Mouse (Mus musculus) layer of hippocampus, adult 18-20 months (tissue): ENCODE results near the gene Ccdc62. TPM values are rescaled to one million over a fixed set of nuclear protein-coding genes. Genes with fewer than 3 reads are reported as not detected.

Experiments used
- DNase-seq, 2 experiments: peaks; one replicate each; pipeline ENCODE4 v3.0.0; 2022; ENCODE audit warnings: low spot score in 2 of 2
- total RNA-seq, 2 experiments: library from RNA; stranded (reverse); gene quantifications; 2 replicates each; pipeline ENCODE4 v1.2.3; 2021

Ccdc62 gene
- total RNA-seq, 2 experiments from 2014 or later, result 1.3 to 2.4 TPM

DNA sequence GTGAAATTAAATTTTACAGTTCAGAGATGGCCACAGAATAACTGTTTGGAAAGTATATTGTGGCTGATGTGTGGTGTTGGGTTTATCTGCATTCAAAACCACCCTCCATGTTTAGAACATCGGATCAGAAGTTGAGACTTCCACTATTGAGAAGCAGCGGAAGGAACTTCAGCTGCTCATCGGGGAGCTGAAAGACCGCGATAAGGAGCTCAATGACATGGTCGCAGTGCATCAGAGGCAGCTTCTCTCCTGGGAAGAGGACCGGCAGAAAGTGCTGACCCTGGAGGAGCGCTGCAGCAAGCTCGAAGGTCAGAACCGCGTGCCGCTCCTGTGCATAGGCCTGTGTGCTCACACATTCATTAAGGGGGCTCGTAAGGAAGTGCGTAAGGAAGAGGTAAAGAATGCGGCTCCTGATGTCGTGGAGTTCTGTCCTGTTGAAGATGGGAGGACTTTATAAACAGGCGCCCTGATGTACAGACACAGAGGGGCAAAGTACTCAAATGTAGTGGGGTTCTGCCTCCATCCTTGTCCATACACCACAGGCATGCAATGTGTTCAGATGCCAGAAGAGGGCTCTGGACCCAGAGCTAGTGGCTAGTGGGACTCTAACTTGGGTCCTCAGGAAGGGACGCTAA lies 3.6 kb downstream of the Ccdc62 start:
- no peak for DNase-seq

DNA sequence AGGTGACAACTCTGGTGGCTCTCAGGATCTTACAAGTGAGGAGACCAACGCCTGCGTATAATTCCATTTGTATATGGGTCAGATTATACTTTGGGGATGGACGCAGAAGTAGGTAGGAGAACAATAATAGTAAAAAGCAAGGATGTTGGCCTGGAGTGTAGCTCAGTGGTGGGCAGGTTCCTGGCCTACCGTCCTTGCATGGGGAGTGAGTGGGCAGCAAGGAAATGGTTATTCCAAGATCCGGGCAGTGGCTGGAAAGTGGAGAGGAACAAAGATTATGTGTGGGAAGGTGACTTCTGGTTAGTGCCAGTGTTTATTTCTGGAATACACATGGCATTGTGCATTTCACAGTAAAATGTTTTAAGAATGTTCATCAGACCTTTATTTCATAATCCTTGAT lies 5.5 kb downstream of the Ccdc62 start:
- DNase-seq, result no peak

DNA sequence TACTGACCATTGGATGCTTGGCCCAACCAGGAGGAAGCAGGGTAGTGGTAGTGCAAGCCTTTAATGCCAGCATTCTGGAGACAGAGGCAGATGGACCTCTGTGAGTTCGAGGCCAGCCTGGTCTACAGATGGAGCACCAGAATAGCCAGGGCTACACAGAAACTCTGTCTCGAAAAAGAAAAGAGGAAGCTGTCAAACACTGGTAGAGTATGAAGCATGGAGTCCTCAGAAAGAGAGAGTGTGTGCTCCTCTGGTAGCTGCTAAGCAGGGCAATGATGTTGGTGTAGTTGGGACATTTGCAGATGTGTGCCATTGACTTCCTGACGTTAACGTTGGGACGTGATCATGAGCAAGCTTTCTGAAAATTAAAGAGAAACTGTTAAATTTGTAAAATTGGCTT lies 8.0 kb downstream of the Ccdc62 start:
- no peak for DNase-seq

DNA sequence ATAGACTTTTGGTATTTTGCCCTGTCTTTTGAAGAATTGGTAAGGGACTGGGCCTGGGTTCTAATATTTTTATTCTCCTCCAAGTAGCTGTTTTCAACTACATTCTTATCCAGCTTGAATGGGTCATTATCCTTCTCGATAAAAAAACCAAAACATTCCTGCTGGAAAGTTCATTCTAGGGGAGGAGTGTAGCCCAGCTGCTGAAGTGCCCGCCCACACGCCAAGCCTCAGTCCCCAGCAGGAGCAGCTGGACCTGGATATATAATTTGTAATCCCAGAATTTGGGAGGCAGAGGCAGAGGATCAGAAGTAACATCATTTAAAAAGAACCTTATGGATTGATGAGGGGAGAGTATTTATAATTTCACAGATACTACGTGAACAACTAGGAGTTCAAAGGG lies 16.1 kb downstream of the Ccdc62 start:
- no peak for DNase-seq

DNA sequence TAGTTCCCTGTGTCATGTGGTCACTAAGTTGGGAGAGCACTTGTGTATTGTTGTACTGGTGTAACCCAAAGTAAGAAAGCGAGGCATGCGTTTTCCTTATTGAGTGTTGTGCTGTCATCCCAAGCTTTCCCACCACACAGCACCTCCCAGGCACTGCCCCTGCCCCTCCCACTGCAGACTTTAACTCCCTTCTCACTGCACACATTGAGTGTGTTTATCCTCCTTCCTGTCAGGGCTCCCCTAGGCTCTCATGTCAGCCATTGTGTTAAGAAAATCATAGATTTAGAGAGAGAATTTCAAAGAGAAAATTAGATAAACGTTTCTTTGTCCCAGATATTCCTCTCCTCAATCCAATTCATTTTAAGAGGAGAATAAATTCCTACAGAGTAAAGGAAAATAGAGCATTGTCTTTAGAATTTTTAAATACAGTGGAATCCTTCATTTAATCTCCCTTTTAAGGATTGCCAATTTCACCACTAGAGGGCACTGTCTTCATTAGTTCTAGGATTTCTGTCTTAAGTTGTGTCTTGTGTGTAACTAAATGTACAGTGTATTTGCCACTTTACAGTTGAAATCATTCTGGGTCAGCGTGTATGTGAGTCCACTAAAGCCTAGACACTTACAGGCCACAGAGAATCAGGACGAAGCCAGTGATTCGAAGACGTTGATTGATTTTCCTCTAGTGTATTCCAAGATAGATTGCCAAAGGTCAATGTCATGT lies 16.7 kb downstream of the Ccdc62 start:
- DNase-seq, result peak in 1 of 2 experiments; percentile 71

DNA sequence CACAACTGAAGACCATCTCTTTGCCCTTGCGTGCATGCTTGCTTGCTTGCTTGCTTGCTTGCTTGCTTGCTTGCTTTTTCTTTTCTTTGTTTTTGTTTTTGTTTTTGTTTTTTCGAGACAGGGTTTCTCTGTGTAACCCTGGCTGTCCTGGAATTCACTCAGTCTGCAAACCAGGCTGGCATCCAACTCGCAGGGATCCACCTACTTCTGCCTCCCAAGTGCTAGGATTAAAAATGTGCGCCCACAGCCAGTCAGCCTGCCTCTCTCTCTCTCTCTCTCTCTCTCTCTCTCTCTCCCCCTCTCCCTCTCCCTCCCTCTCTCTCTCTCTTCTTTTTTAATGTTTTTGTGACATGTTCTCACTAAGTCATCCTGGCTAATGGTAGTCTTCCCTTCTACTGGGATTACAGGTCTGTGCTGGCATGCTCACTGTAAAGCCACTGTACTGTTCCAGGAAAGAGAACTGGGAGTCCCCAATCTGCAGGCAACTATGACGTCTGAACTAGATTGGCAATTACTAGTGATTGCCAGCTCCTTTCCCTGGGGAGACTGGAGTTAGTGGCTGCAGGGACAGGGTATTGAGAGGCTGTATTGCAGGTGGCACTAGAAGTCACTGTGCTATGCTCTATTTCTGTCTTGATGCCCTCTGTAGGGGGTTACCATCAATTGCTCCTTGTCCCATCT lies 22.0 kb downstream of the Ccdc62 start:
- peak in 1 of 2 experiments; percentile 77 for DNase-seq

DNA sequence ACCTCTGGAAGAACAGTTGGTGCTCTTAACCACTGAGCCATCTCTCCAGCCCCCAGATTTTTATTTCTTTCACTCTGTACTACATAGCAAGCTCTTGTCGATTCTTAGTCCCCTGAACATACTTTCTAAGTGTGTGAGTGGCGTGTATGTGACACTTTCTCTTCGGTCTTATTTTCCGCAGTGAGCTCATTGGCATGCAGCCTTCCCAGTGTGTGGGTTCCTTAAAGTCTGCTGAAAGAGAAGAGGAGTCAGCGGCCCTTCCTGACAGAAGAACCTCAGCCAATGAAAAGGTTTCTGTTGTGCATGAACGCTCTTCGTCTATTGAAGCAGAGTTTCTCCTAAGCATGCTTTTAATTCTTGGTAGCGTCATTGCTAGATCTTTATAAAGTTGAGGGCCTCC lies 26.7 kb downstream of the Ccdc62 start:
- no peak for DNase-seq

DNA sequence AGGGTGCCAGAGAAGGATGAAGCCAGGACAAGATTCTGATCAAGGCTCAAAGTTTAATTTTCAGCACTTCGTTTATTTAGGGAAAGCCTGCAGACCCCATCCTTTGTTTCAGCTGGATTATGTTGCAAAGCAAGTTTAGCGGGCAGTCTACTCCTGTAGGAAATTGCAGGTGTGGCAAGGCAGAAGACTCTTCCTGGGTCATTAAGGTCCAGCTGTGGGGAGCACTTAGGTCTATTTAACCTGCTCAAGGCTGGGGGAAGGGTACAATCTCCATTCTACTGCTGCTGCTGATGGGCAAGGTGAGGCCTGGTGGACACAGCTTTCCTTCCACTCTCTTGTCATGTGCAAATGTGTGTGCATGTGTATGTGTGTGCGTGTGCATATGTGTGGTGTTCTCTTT lies 28.5 kb downstream of the Ccdc62 start:
- DNase-seq, result no peak

DNA sequence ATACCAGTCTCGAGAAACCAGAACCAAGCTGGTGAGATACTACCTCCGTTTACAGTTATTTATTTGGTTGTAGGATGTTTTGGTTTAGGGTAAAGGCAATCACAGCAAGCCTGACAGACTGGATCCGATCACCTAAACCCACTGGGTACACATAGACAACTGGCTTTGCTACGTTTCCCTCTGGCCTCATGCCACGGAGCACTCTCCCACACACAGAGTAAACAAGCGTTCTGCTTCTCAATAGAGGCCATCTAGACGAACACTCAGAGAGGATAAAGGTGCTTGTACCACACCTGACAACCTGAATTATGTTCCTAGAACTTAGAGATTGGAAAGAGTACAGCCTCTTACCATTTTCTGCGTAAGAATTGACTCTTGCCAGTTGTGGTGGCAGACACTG lies 29.6 kb downstream of the Ccdc62 start:
- no peak for DNase-seq

DNA sequence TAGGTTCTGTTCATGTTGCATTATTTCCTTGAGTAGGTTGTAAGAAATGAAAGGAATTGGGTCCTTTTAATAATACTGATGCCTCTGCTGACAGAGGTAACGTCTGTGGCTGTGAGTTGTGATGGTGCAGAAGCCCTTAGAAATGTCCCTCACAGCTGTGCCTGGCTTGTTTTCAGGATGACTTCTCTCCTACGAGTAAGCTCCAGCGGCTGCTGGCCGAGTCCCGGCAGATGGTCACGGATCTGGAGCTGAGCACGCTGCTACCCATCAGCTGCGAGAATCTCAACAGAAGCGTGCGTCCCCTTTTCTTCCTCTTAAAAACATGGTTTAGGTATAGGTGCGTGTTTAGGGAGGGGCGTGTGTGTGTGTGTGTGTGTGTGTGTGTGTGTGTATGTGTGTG lies 30.6 kb downstream of the Ccdc62 start:
- no peak for DNase-seq

DNA sequence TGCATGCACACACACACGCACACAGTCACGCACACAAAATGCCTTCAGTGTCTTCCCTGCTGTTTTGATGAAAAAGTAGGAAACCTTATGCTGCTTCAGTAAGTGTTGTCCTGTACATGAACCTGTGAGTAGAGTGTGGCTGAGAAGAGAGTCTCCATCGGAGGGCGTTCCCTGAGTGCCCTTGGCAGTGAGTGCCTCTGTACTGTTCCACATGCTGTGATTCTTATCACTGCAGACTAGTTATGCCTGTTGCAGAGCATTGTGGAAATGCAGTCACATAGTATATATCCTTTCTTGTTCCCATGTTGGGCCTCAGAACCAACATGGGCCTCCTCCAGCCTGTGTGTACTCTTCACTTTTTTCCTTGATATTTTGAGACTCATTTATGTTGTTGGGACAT lies 33.7 kb downstream of the Ccdc62 start:
- DNase-seq, result no peak

DNA sequence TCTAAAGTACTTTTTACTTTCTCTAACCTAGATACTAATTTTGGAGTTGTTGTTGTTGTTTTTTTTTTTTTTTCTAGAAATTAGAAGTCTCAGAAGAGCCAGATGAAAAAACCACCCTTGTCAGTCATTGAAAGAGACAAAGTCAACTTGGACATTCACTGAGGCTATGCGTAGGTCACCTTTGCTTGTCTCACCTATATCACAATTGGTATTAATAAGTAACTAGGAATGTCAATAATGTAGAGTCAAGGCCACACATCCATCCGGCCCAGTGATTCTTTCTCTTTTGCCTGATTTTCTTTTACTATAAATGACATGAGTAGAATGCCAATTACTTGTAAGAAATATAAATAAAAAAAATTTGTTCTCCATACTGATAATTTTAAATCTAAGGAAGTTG lies 36.3 kb downstream of the Ccdc62 start:
- no peak for DNase-seq

DNA sequence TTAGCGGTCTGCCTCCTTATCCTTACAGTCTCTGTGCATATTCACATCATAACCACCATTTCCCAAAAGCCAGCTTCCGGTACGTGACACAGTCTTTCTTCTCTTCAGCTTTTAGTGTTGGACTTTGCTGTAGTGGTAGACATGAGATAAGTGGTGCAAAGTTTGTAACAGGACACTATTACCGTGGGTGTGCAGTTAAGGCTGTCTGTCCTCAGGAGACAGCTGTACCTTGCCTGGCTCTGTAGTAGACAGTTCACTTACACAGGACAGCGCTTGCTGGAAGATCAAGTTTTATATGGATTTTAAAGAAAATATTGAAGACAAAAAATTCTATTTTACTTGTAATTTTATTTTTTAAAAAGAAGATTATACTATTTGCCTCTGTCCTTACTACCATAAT lies 38.0 kb downstream of the Ccdc62 start:
- DNase-seq, result no peak

DNA sequence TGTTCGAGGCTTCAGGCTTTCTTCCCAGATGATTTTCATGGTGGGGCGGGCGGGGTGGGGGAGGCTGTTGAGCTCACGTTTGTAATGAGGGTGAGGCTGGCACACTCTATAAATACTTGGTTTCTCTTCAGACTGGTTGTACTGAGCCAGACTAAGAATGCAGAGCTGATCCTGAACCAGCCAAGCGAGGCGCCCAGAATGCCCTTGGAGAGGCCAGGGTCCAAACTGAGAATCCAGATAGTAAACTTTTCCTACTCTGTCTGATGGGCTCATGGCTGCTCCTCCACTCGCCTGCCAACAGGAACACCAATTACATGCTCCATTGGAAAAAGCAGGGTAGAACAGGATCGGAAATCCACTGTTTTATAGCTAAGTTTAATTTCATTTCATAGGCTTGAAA lies 38.7 kb downstream of the Ccdc62 start:
- no peak for DNase-seq

DNA sequence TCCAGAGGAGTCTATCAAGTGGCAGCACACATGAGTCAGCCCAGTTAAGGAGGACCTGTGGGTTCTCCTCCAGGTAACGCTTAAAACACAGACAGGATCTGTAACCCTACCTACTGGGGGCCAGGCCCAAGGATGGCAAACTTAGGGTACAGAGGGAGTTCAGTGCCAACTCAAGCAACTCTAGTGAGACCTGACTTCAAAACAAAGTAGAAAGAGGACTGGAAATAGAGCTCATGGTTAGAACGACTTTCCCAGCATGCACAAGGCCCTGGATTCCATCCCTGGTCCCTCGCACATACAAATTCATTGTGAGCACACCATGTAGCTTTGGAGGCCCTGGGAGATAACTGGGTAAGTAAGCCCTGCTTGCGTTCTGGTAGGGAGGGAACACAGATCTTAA lies 40.1 kb downstream of the Ccdc62 start:
- DNase-seq, result no peak

DNA sequence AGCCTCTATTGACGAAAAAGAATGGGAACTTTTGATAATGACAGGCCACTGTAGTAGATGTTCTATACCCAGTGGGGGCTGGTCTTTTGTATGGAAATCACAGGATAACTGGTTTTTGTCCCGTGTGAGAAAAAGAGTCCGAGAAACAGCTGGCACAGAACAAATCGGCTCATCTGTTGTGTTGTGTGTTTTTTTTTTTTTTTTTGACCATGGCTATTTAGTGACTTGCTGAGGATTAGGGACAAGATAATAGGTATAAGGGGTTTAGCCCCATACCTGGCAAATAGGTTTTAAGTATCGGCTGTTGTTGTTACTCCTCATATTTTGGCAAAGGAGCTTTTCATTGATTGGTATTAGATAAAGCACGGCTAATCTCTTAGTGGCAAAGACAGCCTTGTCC lies 42.0 kb downstream of the Ccdc62 start:
- DNase-seq, result no peak

DNA sequence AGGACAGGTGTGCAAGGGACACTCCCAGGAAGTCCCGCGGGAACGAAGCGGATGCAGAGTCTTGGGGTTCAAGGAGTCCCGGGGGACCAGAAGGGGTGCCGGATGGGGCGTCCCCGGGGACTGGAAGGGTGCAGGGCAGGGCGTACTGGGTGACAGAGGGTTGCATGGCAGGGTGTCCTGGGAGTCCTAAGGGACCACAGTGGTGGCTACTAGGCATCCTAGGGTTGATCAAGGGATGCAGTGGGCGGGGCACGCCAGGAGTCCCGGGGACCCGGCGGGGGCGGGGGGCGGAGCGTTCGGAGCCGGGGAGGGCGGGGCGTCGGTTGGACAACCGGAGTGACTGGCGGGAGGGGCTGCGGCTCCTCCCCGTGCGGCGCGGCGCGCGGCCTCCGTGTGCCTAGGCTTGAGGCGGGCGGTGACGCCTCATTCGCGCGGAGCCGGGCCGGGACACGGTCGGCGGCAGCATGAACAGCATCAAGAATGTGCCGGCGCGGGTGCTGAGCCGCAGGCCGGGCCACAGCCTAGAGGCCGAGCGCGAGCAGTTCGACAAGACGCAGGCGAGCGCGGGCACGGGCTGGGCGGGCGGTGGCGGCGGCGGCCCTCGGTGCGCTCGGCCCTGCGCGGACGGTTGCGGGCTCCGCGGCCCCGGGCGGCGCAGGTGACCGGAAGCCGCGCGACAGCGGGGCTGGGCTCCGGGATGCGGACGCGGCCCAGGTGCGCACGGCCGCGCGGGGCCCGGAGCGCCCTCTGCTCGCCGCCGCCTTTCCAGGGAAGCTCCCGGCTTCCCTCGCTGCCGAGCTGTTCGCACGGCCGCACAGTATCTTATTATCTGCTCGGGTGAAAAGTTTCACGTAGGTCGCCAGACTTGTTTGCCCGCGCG lies 43.1 kb downstream of the Ccdc62 start, which contains the start of gene Hip1r:
Gene Hip1r (plus strand): TSS at position 330 of the 880 bp plus-strand sequence.
- DNase-seq, result peak; percentile 45 to 74

DNA sequence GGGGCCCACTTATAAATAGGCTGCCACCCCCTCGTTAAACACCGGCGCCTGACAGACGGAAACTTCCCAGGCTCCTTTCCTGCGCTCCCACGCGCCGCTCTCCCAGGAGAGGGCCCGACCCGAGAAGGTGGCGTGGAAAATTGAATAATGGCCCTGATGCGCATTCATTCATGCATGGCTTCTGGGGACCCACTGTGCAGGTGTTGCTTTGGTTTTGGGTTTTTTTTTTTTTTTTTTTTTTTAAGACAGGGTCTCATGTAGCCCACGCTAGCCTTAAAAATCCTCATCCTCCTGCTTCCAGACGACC lies 43.7 kb downstream of the Ccdc62 start:
- no peak for DNase-seq

DNA sequence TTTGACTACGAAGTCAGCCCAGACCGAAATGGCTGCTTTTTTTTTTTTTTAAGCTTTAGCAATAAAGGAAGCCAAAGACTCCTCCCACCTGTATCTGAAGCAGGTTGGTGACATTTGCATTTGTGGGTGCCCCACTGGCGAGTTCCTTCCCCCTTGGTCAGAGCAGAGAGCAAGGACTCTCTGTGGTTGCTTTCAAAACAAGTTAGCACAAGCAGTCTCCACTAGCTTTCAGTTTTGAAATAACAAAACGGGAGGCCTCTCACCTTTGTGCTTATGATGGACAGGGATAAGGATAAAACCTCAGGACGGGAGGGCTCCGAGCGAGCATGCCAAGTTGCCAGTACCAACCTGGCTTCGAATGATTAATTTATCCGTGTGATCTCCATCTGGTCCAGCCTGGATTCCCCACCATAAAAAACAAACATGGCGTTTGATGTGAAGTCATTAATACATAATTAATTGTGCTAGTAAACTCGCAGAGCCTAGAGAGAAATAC lies 44.2 kb downstream of the Ccdc62 start:
- DNase-seq, result no peak

DNA sequence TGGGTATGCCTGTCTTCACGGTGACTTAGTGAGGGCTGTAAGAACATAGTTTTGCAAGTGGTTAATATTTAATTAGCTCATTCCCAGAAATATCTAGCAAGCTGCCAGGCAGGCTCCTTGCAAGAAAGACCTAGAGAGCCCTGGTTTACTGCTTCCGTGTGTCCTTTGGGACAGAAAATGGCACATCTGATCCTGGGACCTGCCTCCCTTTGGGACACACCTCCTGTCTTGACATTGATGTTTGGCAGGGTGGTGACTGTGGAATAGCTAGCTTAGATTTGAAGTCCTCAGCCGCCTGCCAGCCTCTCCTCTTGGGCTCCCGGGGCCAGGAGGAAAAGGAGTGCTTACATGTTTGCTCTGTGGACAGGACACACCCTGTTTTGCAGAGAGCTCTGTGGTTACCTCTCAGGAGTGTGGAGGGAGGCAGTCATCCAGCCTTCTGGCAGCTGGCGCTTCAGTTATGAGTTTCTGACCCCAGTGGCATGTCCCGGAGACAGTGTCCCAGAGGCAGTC lies 45.2 kb downstream of the Ccdc62 start:
- no peak for DNase-seq

DNA sequence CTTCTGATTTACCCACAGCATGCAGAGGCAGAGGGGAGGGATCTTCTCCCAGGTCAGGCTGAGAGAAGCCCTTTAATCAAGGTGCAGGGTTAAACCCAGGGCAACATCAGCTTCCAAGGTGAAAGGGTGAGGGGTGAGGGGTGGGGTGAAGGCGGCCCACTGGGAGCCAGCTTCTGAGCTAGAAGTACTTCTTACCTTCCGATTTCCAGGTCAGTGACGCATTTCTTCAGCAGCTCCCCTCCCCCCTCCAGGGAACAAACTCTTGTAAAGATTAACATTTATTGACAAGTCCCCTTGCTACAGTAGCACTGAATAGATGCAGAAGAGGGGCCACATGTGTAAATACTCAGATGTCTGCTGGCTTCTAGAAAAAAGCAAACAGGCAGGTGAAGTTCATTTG lies 46.8 kb downstream of the Ccdc62 start:
- DNase-seq, result no peak
